Mouse (Mus musculus) small intestine, adult 2 months (tissue): ENCODE measurements around the gene Cd2ap.

Experiments used
- CTCF ChIP-seq: fragments of 200-500 bp; IDR thresholded peaks from 2 replicates; pipeline ENCODE4 v1.5.1; 2012; ENCODE audit warnings: low read depth, mild to moderate bottlenecking, control low read depth, inconsistent platforms, low read length, moderate library complexity, mixed read lengths; ENCODE audit not compliant: insufficient replicate concordance, insufficient read length; ENCODE audit errors: extremely low read depth
- POLR2A ChIP-seq: fragments of 200-500 bp; IDR thresholded peaks from 2 replicates; pipeline ENCODE4 v1.6.1; 2012; ENCODE audit warnings: low read depth, mild to moderate bottlenecking, control low read depth, inconsistent platforms, low read length, moderate library complexity

GRCm38 (mm10) chr17:42887282-42887707 is 10.8 kb upstream of the Cd2ap start:
- TF ChIP-seq POLR2A (no peak), CTCF (no peak)
